Mouse (Mus musculus) central nervous system, embryonic 14 days (tissue): Measurements from ENCODE around the gene Eras. TPM values are rescaled to one million over a fixed set of nuclear protein-coding genes. Genes with fewer than 3 reads are reported as not detected.

Experiments
- polyA plus RNA-seq: library from polyadenylated mRNA; depleted of rRNA; stranded (reverse); fragments of >200 nt; gene quantifications from 2 replicates; pipeline ENCODE4 v1.2.3, GENCODE M21; 2012; rRNA removed

Gene Eras
- 0.15 and 0.21 TPM in 2 replicates for polyA plus RNA-seq

DNA sequence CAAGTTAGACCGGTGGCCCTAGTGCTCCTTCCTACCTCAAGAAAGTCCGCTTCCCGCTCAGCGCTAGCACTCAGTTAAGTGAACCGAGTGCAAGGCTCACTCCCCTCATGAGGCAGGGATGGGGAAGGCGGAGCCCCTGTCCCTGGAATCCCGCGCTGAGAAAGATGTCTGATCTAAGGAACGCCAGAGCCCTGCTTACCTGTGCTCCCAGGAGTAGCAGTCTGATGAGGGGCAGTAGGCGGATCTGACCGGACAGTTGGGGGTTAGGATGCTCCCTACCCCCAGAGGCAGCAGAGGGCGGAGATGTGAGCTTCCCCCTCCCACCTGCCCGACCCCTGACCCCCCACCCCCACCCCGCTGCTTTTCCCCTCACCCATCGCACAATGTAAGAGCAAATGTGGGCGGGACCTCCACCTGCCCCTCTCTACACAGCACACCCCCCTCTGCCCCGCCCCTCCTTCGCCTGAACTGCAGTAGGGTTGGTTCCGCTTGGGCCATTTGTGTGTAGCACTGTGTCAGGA is at the start of gene Eras:
TSS of gene Eras (minus strand) at position 338 of the 521 bp plus-strand sequence.

GRCm38 (mm10) chrX:7977892-7978291 is 49.5 kb upstream of the Eras start, which contains the start of gene Gata1:
Gata1 (minus strand) TSS chrX:7978071.

DNA sequence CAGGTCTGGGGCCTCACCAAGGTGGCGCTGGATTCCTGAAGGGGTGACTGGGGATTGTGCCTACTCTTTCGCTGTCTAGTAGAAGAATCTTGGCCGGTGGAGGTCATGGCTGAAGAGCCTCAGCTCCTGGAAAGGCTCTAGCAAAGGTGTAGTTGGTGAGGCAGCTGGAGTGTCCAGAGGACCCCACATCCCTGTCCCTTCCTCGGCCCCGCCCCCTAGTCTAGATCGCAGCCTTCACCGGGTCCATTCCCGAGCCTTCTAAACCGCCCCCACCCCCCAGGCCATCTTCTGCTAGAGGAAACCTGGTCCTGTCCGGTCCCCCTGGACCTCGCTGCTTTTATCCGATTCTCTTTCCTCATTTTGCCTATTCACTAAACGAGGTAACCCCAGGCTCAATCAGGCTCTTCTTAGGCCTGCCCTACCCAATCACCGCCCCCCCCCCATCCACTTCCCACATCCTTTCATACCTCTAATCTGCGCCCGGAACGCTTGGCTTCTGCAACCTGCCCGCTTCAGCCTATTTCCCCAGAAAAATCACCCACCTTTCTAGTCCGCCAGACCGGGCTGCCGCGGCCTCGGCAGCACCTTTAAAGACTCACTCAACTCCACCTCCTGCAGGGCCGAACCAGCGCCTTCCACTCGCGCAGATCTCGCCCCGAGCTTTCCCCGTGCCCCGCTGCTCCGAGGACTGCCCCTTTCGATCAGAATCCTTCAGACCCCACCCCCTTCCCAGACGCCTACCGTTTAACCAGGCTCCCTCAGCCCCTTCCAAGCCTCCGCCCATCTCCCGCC is 18.9 kb upstream of the Eras start, which contains the start of gene Hdac6:
TSS of gene Hdac6 (minus strand) at position 782 of the 792 bp plus-strand sequence.

GRCm38 (mm10) chrX:7919601-7920383 is 8.6 kb downstream of the Eras start, which contains the start of gene Pcsk1n:
Pcsk1n (plus strand) TSS chrX:7919822.

DNA sequence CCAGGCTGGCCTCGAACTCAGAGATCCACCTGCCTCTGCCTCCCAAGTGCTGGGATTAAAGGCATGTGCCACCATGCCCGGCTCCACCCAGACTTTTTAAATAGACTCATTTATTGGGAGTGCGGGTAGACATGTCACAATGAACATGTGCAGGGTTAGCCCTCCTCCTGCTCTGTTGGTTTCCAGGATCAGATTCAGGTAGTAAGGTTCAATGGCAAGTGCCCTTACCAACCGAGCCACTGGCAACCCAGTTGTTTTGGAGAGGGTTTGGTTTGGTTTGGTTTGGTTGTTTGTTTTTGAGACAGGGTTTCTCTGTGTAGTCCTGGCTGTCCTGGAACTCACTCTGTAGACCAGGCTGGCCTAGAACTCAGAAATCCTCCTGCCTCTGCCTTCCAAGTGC is 19.2 kb downstream of the Eras start, which contains the start of gene Gm10490:
TSS of gene Gm10490 (plus strand) at position 301 of the 400 bp plus-strand sequence.

DNA sequence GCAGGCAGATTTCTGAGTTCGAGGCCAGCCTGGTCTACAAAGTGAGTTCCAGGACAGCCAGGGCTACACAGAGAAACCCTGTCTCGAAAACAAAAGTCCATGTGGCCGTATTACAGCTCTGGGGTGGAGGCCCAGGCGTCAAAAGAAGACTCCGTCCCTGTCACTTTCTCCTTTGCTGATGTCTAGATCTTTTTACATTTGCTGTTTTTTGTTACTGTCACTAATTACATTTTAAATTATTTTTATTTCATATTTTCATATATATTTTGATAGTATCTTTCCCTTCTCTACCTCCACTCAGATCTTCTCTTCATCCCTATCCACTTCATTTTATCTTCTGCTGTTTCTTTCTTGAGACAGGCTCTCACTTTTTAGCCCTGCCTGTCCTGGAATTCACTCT is 20.7 kb downstream of the Eras start, which contains the start of gene Gm10491:
TSS of gene Gm10491 (minus strand) at position 101 of the 400 bp plus-strand sequence.

GRCm38 (mm10) chrX:7898880-7899874 is 29.2 kb downstream of the Eras start, which contains the start of the genes Pqbp1 and Timm17b:
Pqbp1 (minus strand) TSS chrX:7899269.
Timm17b (plus strand) TSS chrX:7899357.

DNA sequence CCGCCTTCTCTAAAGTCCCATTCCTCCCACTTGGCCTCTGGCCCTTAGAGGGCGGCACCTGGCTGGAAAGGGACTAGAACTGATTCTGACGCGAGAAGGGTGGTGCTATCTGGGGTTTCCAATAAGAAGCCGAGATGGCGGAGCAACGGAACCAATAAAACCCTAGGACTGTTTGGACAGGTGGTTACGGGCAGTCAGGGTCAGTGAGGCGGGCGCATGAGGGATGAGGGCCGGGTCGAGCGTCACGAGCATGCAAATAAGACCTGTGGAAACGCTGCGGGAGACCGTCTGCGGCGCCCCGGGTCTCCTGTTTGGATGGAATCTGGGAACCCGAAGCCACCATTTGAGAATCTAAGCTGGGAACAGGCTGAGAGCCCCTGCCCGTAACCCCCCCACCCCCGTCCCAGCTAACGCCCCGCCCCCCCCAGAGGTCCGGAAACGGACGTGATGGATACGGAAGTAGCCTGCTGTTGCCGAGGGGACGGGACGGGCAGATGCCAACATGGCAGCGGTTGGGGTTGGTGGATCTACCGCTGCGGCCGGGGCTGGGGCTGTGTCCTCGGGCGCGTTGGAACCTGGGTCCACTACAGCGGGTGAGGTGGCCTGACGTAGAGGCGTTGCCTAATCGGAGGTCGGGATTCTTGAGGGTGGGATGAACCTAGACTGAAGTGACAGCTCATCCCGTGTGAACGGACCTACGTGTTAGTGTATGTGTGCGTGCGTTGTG is 44.4 kb downstream of the Eras start, which contains the start of gene Slc35a2:
TSS of gene Slc35a2 (plus strand) at position 188 of the 727 bp plus-strand sequence.

DNA sequence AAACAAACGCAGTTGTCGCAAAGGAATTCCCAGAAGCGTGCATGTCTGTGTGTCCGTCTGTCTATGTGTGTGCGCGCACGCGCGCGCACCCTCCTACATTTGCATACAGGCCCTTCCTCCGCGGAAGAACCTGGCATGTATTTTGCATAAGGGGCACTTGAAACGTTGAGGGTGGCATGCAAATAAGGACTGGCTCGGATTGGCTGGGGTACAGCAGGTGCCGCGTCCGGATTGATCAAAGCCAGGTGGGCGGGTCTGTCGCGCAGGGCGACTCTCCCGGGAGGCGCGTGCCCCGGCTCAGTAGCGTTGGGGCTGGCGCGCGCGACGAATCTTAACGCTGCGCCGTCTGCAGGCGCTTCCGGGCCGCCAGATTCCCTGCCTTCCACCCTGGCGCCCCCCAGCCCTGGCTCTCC is 50.4 kb downstream of the Eras start, which contains the start of gene Pim2:
TSS of gene Pim2 (plus strand) at position 256 of the 413 bp plus-strand sequence.

Other genes starting within 250 kb of the Eras start
- 0.20 and 0.29 TPM in 2 replicates for gene Magix, start 247.4 kb downstream of the Eras start, polyA plus RNA-seq
- 29.7 and 33.7 TPM in 2 replicates for gene Gpkow, start 231.5 kb downstream of the Eras start, polyA plus RNA-seq
- 47.9 and 48.4 TPM in 2 replicates for gene Wdr45, start 214.3 kb downstream of the Eras start, polyA plus RNA-seq
- 0.57 and 0.83 TPM in 2 replicates for gene Gm45208, start 206.4 kb downstream of the Eras start, polyA plus RNA-seq
- gene Praf2, start 200.2 kb downstream of the Eras start, polyA plus RNA-seq = 99.6 and 106 TPM in 2 replicates
- 60.1 and 61.7 TPM in 2 replicates for gene Ccdc120, start 177.7 kb downstream of the Eras start, polyA plus RNA-seq
- gene Tfe3, start 166.0 kb downstream of the Eras start, polyA plus RNA-seq = 17.1 and 19.2 TPM in 2 replicates
- 93.9 and 102 TPM in 2 replicates for gene Gripap1, start 138.8 kb downstream of the Eras start, polyA plus RNA-seq
- gene Kcnd1, start 106.3 kb downstream of the Eras start, polyA plus RNA-seq = 4.7 and 5.3 TPM in 2 replicates
- 59.6 and 60.4 TPM in 2 replicates for gene Otud5, start 87.2 kb downstream of the Eras start, polyA plus RNA-seq
- gene Pim2, start 50.3 kb downstream of the Eras start, polyA plus RNA-seq = 19.7 and 20.8 TPM in 2 replicates
- 41.6 and 47.2 TPM in 2 replicates for gene Slc35a2, start 44.6 kb downstream of the Eras start, polyA plus RNA-seq
- gene Pqbp1, start 29.3 kb downstream of the Eras start, polyA plus RNA-seq = 217 and 234 TPM in 2 replicates
- gene Timm17b, start 29.2 kb downstream of the Eras start, polyA plus RNA-seq = 55.3 and 58.3 TPM in 2 replicates
- not detected in 2 replicates for gene Gm10491, start 20.8 kb downstream of the Eras start, polyA plus RNA-seq
- not detected in 2 replicates for gene Gm10490, start 19.1 kb downstream of the Eras start, polyA plus RNA-seq
- 65.2 and 75.6 TPM in 2 replicates for gene Pcsk1n, start 8.8 kb downstream of the Eras start, polyA plus RNA-seq
- gene Hdac6, start 19.3 kb upstream of the Eras start, polyA plus RNA-seq = 111 and 113 TPM in 2 replicates
- 0.33 and 0.34 TPM in 2 replicates for gene Gata1, start 49.5 kb upstream of the Eras start, polyA plus RNA-seq
- 0.26 and 0.44 TPM in 2 replicates for gene Glod5, start 89.9 kb upstream of the Eras start, polyA plus RNA-seq
- gene Suv39h1, start 146.2 kb upstream of the Eras start, polyA plus RNA-seq = 52.8 and 56.5 TPM in 2 replicates
- 1.0 and 1.1 TPM in 2 replicates for gene Was, start 161.9 kb upstream of the Eras start, polyA plus RNA-seq
- 193 and 209 TPM in 2 replicates for gene Wdr13, start 204.3 kb upstream of the Eras start, polyA plus RNA-seq
- gene Rbm3, start 217.3 kb upstream of the Eras start, polyA plus RNA-seq = 462 and 530 TPM in 2 replicates
- 24.0 and 24.2 TPM in 2 replicates for gene Tbc1d25, start 247.6 kb upstream of the Eras start, polyA plus RNA-seq